Mouse (Mus musculus): Measurements from ENCODE around the gene Zc3h4.

GRCm38 (mm10) chr7:16401991-16402431 is 1.3 kb downstream of the Zc3h4 start:
- no peak for TF ChIP-seq ETS1 (IDR thresholded peaks at IDR 0.05; ENCODE audit: low read depth, low read length)
- peak; percentile 51; the same call in 1 of the 2 replicates for TF ChIP-seq TBP (IDR thresholded peaks at IDR 0.05; ENCODE audit: low read depth, low read length)
- peak; percentile 66 to 70; a peak in 3 of 4 replicates for TF ChIP-seq POLR2A (IDR thresholded peaks at IDR 0.05; ENCODE audit: control insufficient read depth in 1 of 2, insufficient read depth in 1 of 2, low read depth in 1 of 2, low read length in 2 of 2, poor library complexity in 1 of 2)
- no peak for TF ChIP-seq CTCF (IDR thresholded peaks at IDR 0.05 in 2 of 3, conservative IDR thresholded peaks at IDR 0.05 in 1 of 3; ENCODE audit: control insufficient read depth in 1 of 3, insufficient read depth in 1 of 3, low read depth in 2 of 3, low read length in 3 of 3, poor library complexity in 1 of 3, severe bottlenecking in 1 of 3)
- TF ChIP-seq BHLHE40 (IDR thresholded peaks at IDR 0.05; ENCODE audit: borderline replicate concordance, low read depth, low read length), result no peak
- no peak for TF ChIP-seq ZC3H11A (IDR thresholded peaks at IDR 0.05; ENCODE audit: low read depth, low read length)
- TF ChIP-seq TCF12 (IDR thresholded peaks at IDR 0.05; ENCODE audit: low read depth, low read length), result no peak
- TF ChIP-seq EP300 (IDR thresholded peaks at IDR 0.05; ENCODE audit: low read depth in 1 of 2, low read length in 2 of 2), result no peak
- no peak for TF ChIP-seq MAX (IDR thresholded peaks at IDR 0.05; ENCODE audit: low read length)
- no peak for TF ChIP-seq MYC (IDR thresholded peaks at IDR 0.05; ENCODE audit: low read depth, low read length)
